Mouse (Mus musculus) testis, adult 2 months (tissue): ENCODE data around the gene Mindy4.

ENCODE experiments used
- CTCF ChIP-seq: fragments of 200-500 bp; IDR thresholded peaks from 2 replicates; pipeline ENCODE4 v1.5.1; 2012; ENCODE audit warnings: low read depth, mild to moderate bottlenecking, inconsistent platforms, low read length, moderate library complexity; ENCODE audit not compliant: control insufficient read depth, insufficient read depth, insufficient replicate concordance
- POLR2A ChIP-seq: fragments of 200-500 bp; IDR thresholded peaks from 2 replicates; pipeline ENCODE4 v1.6.1; 2012; ENCODE audit warnings: low read depth, mild to moderate bottlenecking, inconsistent platforms, low read length, moderate library complexity; ENCODE audit not compliant: control insufficient read depth

GRCm38 (mm10) chr6:55295325-55295724 lies 92.1 kb downstream of the Mindy4 start:
- TF ChIP-seq CTCF = no peak
- TF ChIP-seq POLR2A = no peak
